Mouse (Mus musculus) limb, embryonic 15.5 days (tissue): ENCODE results near the gene Dvl2. TPM values are rescaled to one million over a fixed set of nuclear protein-coding genes. Genes with fewer than 3 reads are reported as not detected.

ENCODE experiments used
- ATAC-seq: fragments of 200-750 bp; cut with Nextera tagmentation; 2 replicates; pipeline ENCODE4 v1.8.0; 2017; ENCODE audit warnings: low read depth, moderate TSS enrichment; ENCODE audit not compliant: insufficient number of reproducible peaks, low FRiP score, low TSS enrichment
- H3K27ac ChIP-seq: fragments of 300-500 bp; sonication (generic); 2 replicates; pipeline ENCODE4 v1.5.1; 2015; ENCODE audit warnings: moderate library complexity, mild to moderate bottlenecking, inconsistent platforms
- H3K27me3 ChIP-seq: fragments of 300-500 bp; sonication (generic); 2 replicates; pipeline ENCODE4 v1.6.1; 2015; ENCODE audit warnings: inconsistent platforms
- H3K36me3 ChIP-seq: fragments of 300-500 bp; sonication (generic); 2 replicates; pipeline ENCODE4 v1.6.1; 2015; ENCODE audit warnings: inconsistent platforms
- H3K4me1 ChIP-seq: fragments of 300-500 bp; sonication (generic); 2 replicates; pipeline ENCODE4 v1.6.1; 2015; ENCODE audit warnings: inconsistent platforms
- H3K4me2 ChIP-seq: fragments of 300-500 bp; sonication (generic); 2 replicates; pipeline ENCODE4 v1.6.1; 2015; ENCODE audit warnings: mild to moderate bottlenecking, inconsistent platforms
- H3K4me3 ChIP-seq: fragments of 300-500 bp; sonication (generic); 2 replicates; pipeline ENCODE4 v1.5.1; 2015; ENCODE audit warnings: mild to moderate bottlenecking, inconsistent platforms
- H3K9ac ChIP-seq: fragments of 300-500 bp; sonication (generic); 2 replicates; pipeline ENCODE4 v1.6.1; 2015; ENCODE audit warnings: inconsistent platforms
- H3K9me3 ChIP-seq: fragments of 300-500 bp; sonication (generic); 2 replicates; pipeline ENCODE4 v1.6.1; 2016; ENCODE audit warnings: inconsistent platforms
- WGBS: fragments of 180-500 bp; shearing (Covaris S2); methylation state at CpG from one replicate; pipeline ENCODE4 v1.1.7; 2015; 5-methylcytosine and 5-hydroxymethylcytosine counted together
- polyA plus RNA-seq: library from polyadenylated mRNA; unstranded; fragments of >200 nt; fragmentation: Nextera tagmentation; extraction: Ambion mirVana; gene quantifications from 2 replicates; pipeline ENCODE4 v1.2.1, GENCODE M21; 2015

Gene Dvl2
- polyA plus RNA-seq, 1 experiment from 2014 or later: 43.1 TPM

- no peaks in the 10 kb centered on the region for H3K9me3 ChIP-seq
- no peaks in the 10 kb centered on the region for H3K27me3 ChIP-seq
- H3K4me2 ChIP-seq: peak overlapping the region; percentile 50
- H3K4me1 ChIP-seq: peaks cover 90% of the 10 kb centered on the region
- 9% methylated on average over 11 of the region's 29 CpGs for WGBS
- no peak overlapping the region for H3K27ac ChIP-seq
- H3K36me3 ChIP-seq: no peaks in the 10 kb centered on the region
- H3K9ac ChIP-seq: no peak overlapping the region
- no peak for ATAC-seq
- peak overlapping the region; percentile 32 for H3K4me3 ChIP-seq
Measured at GRCm38 (mm10) chr11:70023481-70024150, 23.2 kb downstream of the Dvl2 start.

- H3K27me3 ChIP-seq: no peaks in the 10 kb centered on the region
- H3K9ac ChIP-seq: no peak overlapping the region
- WGBS: 13% methylated on average over 6 of the region's 6 CpGs
- no peak overlapping the region for H3K27ac ChIP-seq
- H3K4me2 ChIP-seq: peak overlapping the region; percentile 50
- peaks cover 90% of the 10 kb centered on the region for H3K4me1 ChIP-seq
- no peak for ATAC-seq
- H3K36me3 ChIP-seq: no peaks in the 10 kb centered on the region
- peak overlapping the region; percentile 32 for H3K4me3 ChIP-seq
- no peaks in the 10 kb centered on the region for H3K9me3 ChIP-seq
Measured at GRCm38 (mm10) chr11:70024151-70024514, 23.7 kb downstream of the Dvl2 start.

- peak; percentile 50 for ATAC-seq
- Histone ChIP-seq H3K4me2 (peak overlapping the region; percentile 50), H3K9ac (0 out of 2 replicates have a peak overlapping the region, but pooled peaks have one; percentile 8), H3K9me3 (no peaks in the 10 kb centered on the region), H3K27me3 (no peaks in the 10 kb centered on the region), H3K4me3 (peak overlapping the region; percentile 28), H3K4me1 (peaks cover 77% of the 10 kb centered on the region), H3K36me3 (peaks cover 12% of the 10 kb centered on the region), H3K27ac (peak overlapping the region; percentile 85)
- WGBS: 10% methylated on average over 17 of the region's 19 CpGs
Measured at GRCm38 (mm10) chr11:70026689-70027088, 26.3 kb downstream of the Dvl2 start.

- Histone ChIP-seq H3K4me3 (peak overlapping the region; percentile 28), H3K4me2 (peak overlapping the region; percentile 50)
Measured at GRCm38 (mm10) chr11:70027397-70027796, 27.0 kb downstream of the Dvl2 start.

GRCm38 (mm10) chr11:70028401-70029129, 28.2 kb downstream of the Dvl2 start:
- Histone ChIP-seq H3K4me1 (peaks cover 66% of the 10 kb centered on the region), H3K27ac (peak overlapping the region; percentile 85), H3K9me3 (no peaks in the 10 kb centered on the region), H3K4me2 (peak overlapping the region; percentile 50), H3K9ac (no peak overlapping the region), H3K36me3 (peaks cover 30% of the 10 kb centered on the region), H3K4me3 (peak overlapping the region; percentile 28), H3K27me3 (no peaks in the 10 kb centered on the region)
- no peak for ATAC-seq
- WGBS: 23% methylated on average over 12 of the region's 12 CpGs

More at GRCm38 (mm10) chr11:70027397-70027796, 27.0 kb downstream of the Dvl2 start:
- Histone ChIP-seq H3K4me1 (peaks cover 73% of the 10 kb centered on the region), H3K9ac (no peak overlapping the region), H3K27me3 (no peaks in the 10 kb centered on the region), H3K27ac (peak overlapping the region; percentile 85), H3K36me3 (peaks cover 19% of the 10 kb centered on the region), H3K9me3 (no peaks in the 10 kb centered on the region)
- WGBS: 27% methylated on average over 9 of the region's 9 CpGs
- no peak for ATAC-seq

- peak overlapping the region; percentile 28 for H3K4me3 ChIP-seq
- 1% methylated on average over 20 of the region's 20 CpGs for WGBS
- H3K27ac ChIP-seq: peak overlapping the region; percentile 85
- 0 out of 2 replicates have a peak overlapping the region, but pooled peaks have one; percentile 7 for H3K9ac ChIP-seq
- peaks cover 59% of the 10 kb centered on the region for H3K4me1 ChIP-seq
- H3K9me3 ChIP-seq: no peaks in the 10 kb centered on the region
- peak; percentile 76 for ATAC-seq
- peak overlapping the region; percentile 50 for H3K4me2 ChIP-seq
- H3K27me3 ChIP-seq: no peaks in the 10 kb centered on the region
- peaks cover 34% of the 10 kb centered on the region for H3K36me3 ChIP-seq
Measured at GRCm38 (mm10) chr11:70029130-70029801, 28.9 kb downstream of the Dvl2 start.

GRCm38 (mm10) chr11:70029829-70030550, 29.6 kb downstream of the Dvl2 start:
- WGBS: 45% methylated on average over 11 of the region's 11 CpGs
- H3K4me1 ChIP-seq: peaks cover 52% of the 10 kb centered on the region
- H3K9me3 ChIP-seq: no peaks in the 10 kb centered on the region
- H3K27ac ChIP-seq: peak overlapping the region; percentile 85; the same call in 1 of the 2 replicates
- ATAC-seq: no peak
- peak overlapping the region; percentile 50 for H3K4me2 ChIP-seq
- H3K9ac ChIP-seq: 0 out of 2 replicates have a peak overlapping the region, but pooled peaks have one; percentile 7
- peak overlapping the region; percentile 28 for H3K4me3 ChIP-seq
- no peaks in the 10 kb centered on the region for H3K27me3 ChIP-seq
- peaks cover 37% of the 10 kb centered on the region for H3K36me3 ChIP-seq

GRCm38 (mm10) chr11:70030651-70031320, 30.4 kb downstream of the Dvl2 start:
- H3K4me3 ChIP-seq: no peak overlapping the region
- 94% methylated on average over 28 of the region's 28 CpGs for WGBS
- H3K9me3 ChIP-seq: no peaks in the 10 kb centered on the region
- peaks cover 37% of the 10 kb centered on the region for H3K36me3 ChIP-seq
- no peak overlapping the region for H3K4me2 ChIP-seq
- H3K27me3 ChIP-seq: no peaks in the 10 kb centered on the region
- no peak for ATAC-seq
- H3K27ac ChIP-seq: no peak overlapping the region
- H3K4me1 ChIP-seq: peaks cover 46% of the 10 kb centered on the region
- H3K9ac ChIP-seq: no peak overlapping the region

- Histone ChIP-seq H3K4me2 (no peak overlapping the region), H3K4me1 (peaks cover 41% of the 10 kb centered on the region), H3K9me3 (no peaks in the 10 kb centered on the region), H3K9ac (no peak overlapping the region), H3K27ac (no peak overlapping the region), H3K36me3 (peaks cover 40% of the 10 kb centered on the region), H3K4me3 (no peak overlapping the region), H3K27me3 (no peaks in the 10 kb centered on the region)
- ATAC-seq: no peak
- WGBS: 97% methylated on average over 11 of the region's 11 CpGs
Measured at GRCm38 (mm10) chr11:70031321-70031670, 30.9 kb downstream of the Dvl2 start.

GRCm38 (mm10) chr11:70038174-70038573, 37.8 kb downstream of the Dvl2 start:
- 64% methylated on average over 7 of the region's 7 CpGs for WGBS
- peaks cover 62% of the 10 kb centered on the region for H3K36me3 ChIP-seq
- no peak for ATAC-seq
- no peak overlapping the region for H3K4me3 ChIP-seq
- no peaks in the 10 kb centered on the region for H3K9me3 ChIP-seq
- no peak overlapping the region for H3K27ac ChIP-seq
- no peak overlapping the region for H3K9ac ChIP-seq
- H3K27me3 ChIP-seq: no peaks in the 10 kb centered on the region
- no peak overlapping the region for H3K4me2 ChIP-seq
- H3K4me1 ChIP-seq: no peaks in the 10 kb centered on the region

- no peaks in the 10 kb centered on the region for H3K9me3 ChIP-seq
- H3K36me3 ChIP-seq: peaks cover 65% of the 10 kb centered on the region
- H3K9ac ChIP-seq: no peak overlapping the region
- H3K4me1 ChIP-seq: no peaks in the 10 kb centered on the region
- no peak overlapping the region for H3K4me2 ChIP-seq
- H3K4me3 ChIP-seq: no peak overlapping the region
- H3K27ac ChIP-seq: no peak overlapping the region
- ATAC-seq: no peak
- WGBS: 91% methylated on average over 10 of the region's 10 CpGs
- no peaks in the 10 kb centered on the region for H3K27me3 ChIP-seq
Measured at GRCm38 (mm10) chr11:70039631-70040030, 39.2 kb downstream of the Dvl2 start.
